Mouse (Mus musculus): ENCODE results near the gene Cfap221. TPM values are rescaled to one million over a fixed set of nuclear protein-coding genes. Genes with fewer than 3 reads are reported as not detected.

The Cfap221 gene
- 0.32 and 0.48 TPM in 2 replicates for polyA plus RNA-seq (2014; fragmentation: Nextera tagmentation; extraction: Ambion mirVana)

GRCm38 (mm10) chr1:119996798-119997581, at the start of gene Cfap221:
TSS of gene Cfap221 (minus strand) at chr1:119997234.
- Histone ChIP-seq H3K36me3 (replicated peaks; ENCODE audit: control insufficient read depth, insufficient read depth) (no peaks in the 10 kb centered on the region), H3K27ac (no peak within 1 kb of the TSS), H3K9ac (peak within 1 kb of the TSS; percentile 11; the same call in 1 of the 2 replicates), H3K4me2 (replicated peaks) (peak within 1 kb of the TSS; percentile 64), H3K4me1 (replicated peaks; ENCODE audit: control insufficient read depth, insufficient read depth, low read length) (no peaks in the 10 kb centered on the region), H3K27me3 (ENCODE audit: control insufficient read depth, insufficient read depth, low read length) (no peaks in the 10 kb centered on the region), H3K4me3 (replicated peaks; ENCODE audit: low read length) (peak within 1 kb of the TSS; percentile 36), H3K9me3 (ENCODE audit: control insufficient read depth, low read length) (no peaks in the 10 kb centered on the region)
- DNase-seq (ENCODE audit: low spot score) (peak; percentile 69), ATAC-seq (ENCODE audit: low FRiP score) (peak; percentile 68; the same call in 1 of the 2 replicates)
- WGBS: 5% methylated on average over 30 of the region's 30 CpGs

- Histone ChIP-seq H3K27ac (no peak overlapping the region), H3K36me3 (replicated peaks; ENCODE audit: control insufficient read depth, insufficient read depth) (no peaks in the 10 kb centered on the region), H3K9ac (no peak overlapping the region), H3K27me3 (ENCODE audit: control insufficient read depth, insufficient read depth, low read length) (no peaks in the 10 kb centered on the region), H3K4me2 (replicated peaks) (no peak overlapping the region), H3K4me1 (replicated peaks; ENCODE audit: control insufficient read depth, insufficient read depth, low read length) (no peaks in the 10 kb centered on the region), H3K4me3 (replicated peaks; ENCODE audit: low read length) (no peak overlapping the region), H3K9me3 (ENCODE audit: control insufficient read depth, low read length) (no peaks in the 10 kb centered on the region)
- 0 out of 2 replicates have a peak, but pooled peaks have one; percentile 11 for ATAC-seq (ENCODE audit: low FRiP score)
- no peak for DNase-seq (ENCODE audit: low spot score)
- WGBS: 91% methylated on average over 16 of the region's 16 CpGs
These were observed 47.5 kb upstream of the Cfap221 start for GRCm38 (mm10) chr1:120044584-120044983.

- Histone ChIP-seq H3K4me3 (replicated peaks; ENCODE audit: low read length) (no peak overlapping the region), H3K4me2 (replicated peaks) (no peak overlapping the region), H3K9me3 (ENCODE audit: control insufficient read depth, low read length) (no peaks in the 10 kb centered on the region), H3K9ac (no peak overlapping the region), H3K27me3 (ENCODE audit: control insufficient read depth, insufficient read depth, low read length) (no peaks in the 10 kb centered on the region), H3K27ac (no peak overlapping the region), H3K4me1 (replicated peaks; ENCODE audit: control insufficient read depth, insufficient read depth, low read length) (no peaks in the 10 kb centered on the region), H3K36me3 (replicated peaks; ENCODE audit: control insufficient read depth, insufficient read depth) (no peaks in the 10 kb centered on the region)
- ATAC-seq (ENCODE audit: low FRiP score) (no peak), DNase-seq (ENCODE audit: low spot score) (no peak)
- WGBS: 66% methylated on average over 8 of the region's 8 CpGs
These were observed 45.4 kb upstream of the Cfap221 start for GRCm38 (mm10) chr1:120042421-120042820.

GRCm38 (mm10) chr1:120038594-120038993, 41.6 kb upstream of the Cfap221 start:
- Histone ChIP-seq H3K4me1 (replicated peaks; ENCODE audit: control insufficient read depth, insufficient read depth, low read length) (no peaks in the 10 kb centered on the region), H3K36me3 (replicated peaks; ENCODE audit: control insufficient read depth, insufficient read depth) (no peaks in the 10 kb centered on the region), H3K9me3 (ENCODE audit: control insufficient read depth, low read length) (no peaks in the 10 kb centered on the region), H3K27me3 (ENCODE audit: control insufficient read depth, insufficient read depth, low read length) (no peaks in the 10 kb centered on the region), H3K27ac (no peak overlapping the region), H3K4me3 (replicated peaks; ENCODE audit: low read length) (no peak overlapping the region), H3K9ac (no peak overlapping the region), H3K4me2 (replicated peaks) (no peak overlapping the region)
- 79% methylated on average over 9 of the region's 9 CpGs for WGBS
- DNase-seq (ENCODE audit: low spot score) (no peak), ATAC-seq (ENCODE audit: low FRiP score) (no peak)

GRCm38 (mm10) chr1:120037021-120037683, 40.1 kb upstream of the Cfap221 start:
- DNase-seq (ENCODE audit: low spot score) (no peak), ATAC-seq (ENCODE audit: low FRiP score) (peak; percentile 28; the same call in 1 of the 2 replicates)
- Histone ChIP-seq H3K36me3 (replicated peaks; ENCODE audit: control insufficient read depth, insufficient read depth) (no peaks in the 10 kb centered on the region), H3K9ac (no peak overlapping the region), H3K27ac (no peak overlapping the region), H3K4me1 (replicated peaks; ENCODE audit: control insufficient read depth, insufficient read depth, low read length) (no peaks in the 10 kb centered on the region), H3K4me3 (replicated peaks; ENCODE audit: low read length) (no peak overlapping the region), H3K4me2 (replicated peaks) (no peak overlapping the region), H3K27me3 (ENCODE audit: control insufficient read depth, insufficient read depth, low read length) (no peaks in the 10 kb centered on the region), H3K9me3 (ENCODE audit: control insufficient read depth, low read length) (no peaks in the 10 kb centered on the region)
- WGBS: 67% methylated on average over 9 of the region's 9 CpGs

GRCm38 (mm10) chr1:120035456-120036034, 38.5 kb upstream of the Cfap221 start:
- Histone ChIP-seq H3K9me3 (ENCODE audit: control insufficient read depth, low read length) (no peaks in the 10 kb centered on the region), H3K9ac (no peak overlapping the region), H3K4me3 (replicated peaks; ENCODE audit: low read length) (no peak overlapping the region), H3K4me1 (replicated peaks; ENCODE audit: control insufficient read depth, insufficient read depth, low read length) (no peaks in the 10 kb centered on the region), H3K4me2 (replicated peaks) (no peak overlapping the region), H3K27ac (no peak overlapping the region), H3K36me3 (replicated peaks; ENCODE audit: control insufficient read depth, insufficient read depth) (no peaks in the 10 kb centered on the region), H3K27me3 (ENCODE audit: control insufficient read depth, insufficient read depth, low read length) (no peaks in the 10 kb centered on the region)
- DNase-seq (ENCODE audit: low spot score): no peak
- WGBS: 77% methylated on average over 7 of the region's 7 CpGs
- no peak for ATAC-seq (ENCODE audit: low FRiP score)

GRCm38 (mm10) chr1:120034793-120035192, 37.8 kb upstream of the Cfap221 start:
- ATAC-seq (ENCODE audit: low FRiP score) (no peak), DNase-seq (ENCODE audit: low spot score) (no peak)
- Histone ChIP-seq H3K27me3 (ENCODE audit: control insufficient read depth, insufficient read depth, low read length) (no peaks in the 10 kb centered on the region), H3K4me1 (replicated peaks; ENCODE audit: control insufficient read depth, insufficient read depth, low read length) (no peaks in the 10 kb centered on the region), H3K4me3 (replicated peaks; ENCODE audit: low read length) (no peak overlapping the region), H3K4me2 (replicated peaks) (no peak overlapping the region), H3K9me3 (ENCODE audit: control insufficient read depth, low read length) (no peaks in the 10 kb centered on the region), H3K27ac (no peak overlapping the region), H3K36me3 (replicated peaks; ENCODE audit: control insufficient read depth, insufficient read depth) (no peaks in the 10 kb centered on the region), H3K9ac (no peak overlapping the region)
- 63% methylated on average over 1 of the region's 1 CpGs for WGBS

GRCm38 (mm10) chr1:120033469-120033854, 36.4 kb upstream of the Cfap221 start:
- no peak for ATAC-seq (ENCODE audit: low FRiP score)
- H3K9ac ChIP-seq: no peak overlapping the region

GRCm38 (mm10) chr1:120032804-120033468, 35.9 kb upstream of the Cfap221 start:
- DNase-seq (ENCODE audit: low spot score) (peak; percentile 77), ATAC-seq (ENCODE audit: low FRiP score) (no peak; the same call in 1 of the 2 replicates)
- Histone ChIP-seq H3K4me3 (replicated peaks; ENCODE audit: low read length) (no peak overlapping the region), H3K9ac (no peak overlapping the region), H3K4me2 (replicated peaks) (no peak overlapping the region), H3K4me1 (replicated peaks; ENCODE audit: control insufficient read depth, insufficient read depth, low read length) (no peaks in the 10 kb centered on the region), H3K27ac (no peak overlapping the region), H3K9me3 (ENCODE audit: control insufficient read depth, low read length) (no peaks in the 10 kb centered on the region), H3K27me3 (ENCODE audit: control insufficient read depth, insufficient read depth, low read length) (no peaks in the 10 kb centered on the region), H3K36me3 (replicated peaks; ENCODE audit: control insufficient read depth, insufficient read depth) (no peaks in the 10 kb centered on the region)
- WGBS: 47% methylated on average over 10 of the region's 10 CpGs

More at GRCm38 (mm10) chr1:120033469-120033854, 36.4 kb upstream of the Cfap221 start:
- H3K9me3 ChIP-seq (ENCODE audit: control insufficient read depth, low read length): no peaks in the 10 kb centered on the region
- DNase-seq (ENCODE audit: low spot score): no peak
- WGBS: 83% methylated on average over 2 of the region's 2 CpGs
- no peak overlapping the region for H3K27ac ChIP-seq
- no peak overlapping the region for H3K4me3 ChIP-seq (replicated peaks; ENCODE audit: low read length)
- no peaks in the 10 kb centered on the region for H3K4me1 ChIP-seq (replicated peaks; ENCODE audit: control insufficient read depth, insufficient read depth, low read length)
- no peaks in the 10 kb centered on the region for H3K27me3 ChIP-seq (ENCODE audit: control insufficient read depth, insufficient read depth, low read length)
- H3K36me3 ChIP-seq (replicated peaks; ENCODE audit: control insufficient read depth, insufficient read depth): no peaks in the 10 kb centered on the region
- H3K4me2 ChIP-seq (replicated peaks): no peak overlapping the region

Data from hindbrain, embryonic 14.5 days (tissue).